Mouse (Mus musculus) liver, adult 2 months (tissue): ENCODE data around the gene Rhoj.

Source experiments
- CTCF ChIP-seq: fragments of 200-500 bp; IDR thresholded peaks from 2 replicates; pipeline ENCODE4 v1.5.1; 2011; ENCODE audit warnings: low read depth, low read length, control low read depth
- POLR2A ChIP-seq: fragments of 200-500 bp; IDR thresholded peaks from 2 replicates; pipeline ENCODE4 v1.6.1; 2011; ENCODE audit warnings: low read length, control low read depth; ENCODE audit not compliant: insufficient read depth; ENCODE audit errors: extremely low read depth

DNA sequence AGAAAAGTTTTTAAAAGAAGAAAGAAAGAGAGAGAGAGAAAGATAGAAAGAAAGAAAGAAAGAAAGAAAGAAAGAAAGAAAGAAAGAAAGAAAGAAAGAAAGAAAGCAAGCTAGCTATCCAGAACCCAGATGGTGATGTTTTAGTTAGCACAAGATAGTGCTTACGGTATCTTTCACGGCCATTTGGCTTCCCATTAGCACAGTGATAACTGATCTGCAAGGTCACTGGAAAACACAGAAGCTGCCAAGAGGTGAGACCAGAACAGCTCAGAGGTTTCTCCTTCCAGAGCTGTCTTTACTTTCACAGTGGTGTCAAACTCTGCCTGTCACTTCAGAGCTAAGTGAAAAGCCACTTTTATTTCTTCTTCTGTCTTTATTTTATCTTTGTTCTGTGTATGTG, 32.4 kb upstream of the Rhoj start:
- TF ChIP-seq POLR2A (no peak), CTCF (no peak)
